Mouse (Mus musculus) CH12.LX (cell line): ENCODE data around the gene Myh9.

ENCODE experiments used
- CHD1 ChIP-seq: IDR thresholded peaks from 2 replicates; pipeline ENCODE4 v1.6.1; 2012; ENCODE audit warnings: low read depth, low read length, improper control_type of control experiment, inconsistent platforms
- CTCF ChIP-seq, 2 experiments: IDR thresholded peaks in 1 of 2; conservative IDR thresholded peaks in 1 of 2; 2 replicates each; pipeline ENCODE4 v1.5.1; 2011 to 2012; ENCODE audit warnings: low read depth in 2 of 2, low read length in 2 of 2, improper control_type of control experiment in 1 of 2, inconsistent platforms in 1 of 2, mild to moderate bottlenecking in 1 of 2, moderate library complexity in 1 of 2
- EP300 ChIP-seq: IDR thresholded peaks from 2 replicates; pipeline ENCODE4 v1.6.1; 2011; ENCODE audit warnings: low read length, improper control_type of control experiment
- GABPA ChIP-seq: IDR thresholded peaks from 2 replicates; pipeline ENCODE4 v1.6.1; 2012; ENCODE audit warnings: low read depth, low read length, improper control_type of control experiment, inconsistent platforms; ENCODE audit not compliant: insufficient replicate concordance
- HCFC1 ChIP-seq: IDR thresholded peaks from 2 replicates; pipeline ENCODE4 v1.6.1; 2012; ENCODE audit warnings: low read depth, mild to moderate bottlenecking, inconsistent platforms, low read length, improper control_type of control experiment
- MAFK ChIP-seq: IDR thresholded peaks from 2 replicates; pipeline ENCODE4 v1.6.1; 2011; ENCODE audit warnings: low read length, improper control_type of control experiment; ENCODE audit not compliant: insufficient replicate concordance
- MAX ChIP-seq: IDR thresholded peaks from 2 replicates; pipeline ENCODE4 v1.6.1; 2011; ENCODE audit warnings: low read length, improper control_type of control experiment
- MXI1 ChIP-seq: IDR thresholded peaks from 2 replicates; pipeline ENCODE4 v1.6.1; 2011; ENCODE audit warnings: mild to moderate bottlenecking, low read depth, low read length, improper control_type of control experiment
- NELFE ChIP-seq: IDR thresholded peaks from 2 replicates; pipeline ENCODE4 v1.6.1; 2011; ENCODE audit warnings: low read depth, low read length, improper control_type of control experiment
- POLR2A ChIP-seq: IDR thresholded peaks from 2 replicates; pipeline ENCODE4 v1.6.1; 2011; ENCODE audit warnings: low read depth, mild to moderate bottlenecking, improper control_type of control experiment, low read length
- RAD21 ChIP-seq: IDR thresholded peaks from 2 replicates; pipeline ENCODE4 v1.6.1; 2011; ENCODE audit warnings: low read depth, mild to moderate bottlenecking, low read length, improper control_type of control experiment, moderate library complexity

DNA sequence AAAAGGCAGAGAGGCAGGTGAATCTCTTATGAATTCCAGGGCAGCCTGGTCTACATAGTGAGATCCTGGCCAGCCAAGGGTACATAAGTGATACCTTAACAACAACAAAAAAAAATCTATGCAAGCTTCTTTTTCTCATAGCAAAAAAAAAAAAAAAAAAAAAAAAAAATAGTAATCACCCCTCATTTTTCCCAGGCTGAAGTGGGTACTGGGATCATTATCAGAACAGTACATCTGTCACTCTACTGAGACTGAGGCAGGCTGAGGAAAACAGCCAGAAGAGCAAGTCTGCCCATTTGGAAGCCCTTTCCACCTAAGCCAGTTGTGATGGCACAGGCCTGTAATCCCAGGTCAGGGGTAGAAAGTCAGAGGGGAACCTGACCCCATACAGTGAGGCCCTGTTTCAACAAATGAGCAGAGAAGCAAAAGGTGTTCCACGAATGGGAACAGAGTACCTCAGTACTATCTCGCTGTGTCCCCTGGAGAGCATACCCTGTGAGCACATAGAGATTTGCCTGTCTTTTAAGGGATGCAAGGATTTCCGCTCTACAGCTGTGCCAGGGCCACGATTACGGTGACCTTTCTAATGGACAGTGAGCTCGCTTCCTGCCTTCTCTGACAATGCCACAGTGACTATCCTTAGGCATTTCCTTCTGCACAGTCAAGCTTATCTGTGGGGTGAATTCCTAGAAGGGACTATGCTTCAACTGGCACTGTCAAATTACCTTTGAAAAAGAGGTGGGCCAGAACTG is 5.1 kb downstream of the Myh9 start:
- TF ChIP-seq POLR2A (no peak), MXI1 (no peak), CTCF (conservative IDR thresholded peaks at IDR 0.05 in 1 of 2, IDR thresholded peaks at IDR 0.05 in 1 of 2; ENCODE audit: low read depth in 2 of 2, low read length in 2 of 2) (no peak), HCFC1 (no peak), RAD21 (no peak), GABPA (no peak), MAFK (no peak), CHD1 (no peak), MAX (no peak), NELFE (no peak), EP300 (no peak)
